Mouse (Mus musculus) limb, embryonic 14.5 days (tissue): ENCODE data around the gene Spag6. TPM values are rescaled to one million over a fixed set of nuclear protein-coding genes. Genes with fewer than 3 reads are reported as not detected.

Experiments
- ATAC-seq: fragments of 200-750 bp; cut with Nextera tagmentation; 2 replicates; pipeline ENCODE4 v1.8.0; 2017; ENCODE audit warnings: low read depth, moderate number of reproducible peaks, moderate TSS enrichment; ENCODE audit not compliant: low FRiP score
- DNase-seq: peaks from one replicate; pipeline ENCODE4 v3.0.0-alpha.2; 2015; ENCODE audit warnings: low spot score
- H3K27ac ChIP-seq: fragments of 300-500 bp; sonication (generic); replicated peaks from 2 replicates; pipeline ENCODE4 v1.5.1; 2014; ENCODE audit warnings: low read depth, mild to moderate bottlenecking, low read length, moderate library complexity, mixed read lengths
- H3K27me3 ChIP-seq: fragments of 300-500 bp; sonication (generic); 2 replicates; pipeline ENCODE4 v1.6.1; 2014; ENCODE audit warnings: low read length, mixed read lengths; ENCODE audit not compliant: control insufficient read depth, insufficient read depth
- H3K36me3 ChIP-seq: fragments of 300-500 bp; sonication (generic); 2 replicates; pipeline ENCODE4 v1.6.1; 2014; ENCODE audit warnings: mild to moderate bottlenecking, low read length, moderate library complexity, mixed read lengths; ENCODE audit not compliant: control insufficient read depth, insufficient read depth
- H3K4me1 ChIP-seq: fragments of 300-500 bp; sonication (generic); 2 replicates; pipeline ENCODE4 v1.6.1; 2014; ENCODE audit warnings: antibody characterized with exemption, low read length, mixed read lengths; ENCODE audit not compliant: control insufficient read depth, insufficient read depth
- H3K4me2 ChIP-seq: fragments of 300-500 bp; sonication (generic); replicated peaks from 2 replicates; pipeline ENCODE4 v1.6.1; 2014; ENCODE audit warnings: low read depth, mild to moderate bottlenecking, low read length, moderate library complexity; ENCODE audit not compliant: severe bottlenecking
- H3K4me3 ChIP-seq: fragments of 300-500 bp; sonication (generic); replicated peaks from 2 replicates; pipeline ENCODE4 v1.5.1; 2014; ENCODE audit warnings: low read length
- H3K9ac ChIP-seq: fragments of 300-500 bp; sonication (generic); 2 replicates; pipeline ENCODE4 v1.6.1; 2014; ENCODE audit warnings: mild to moderate bottlenecking, low read depth, low read length, moderate library complexity; ENCODE audit not compliant: severe bottlenecking
- H3K9me3 ChIP-seq: fragments of 300-500 bp; sonication (generic); 2 replicates; pipeline ENCODE4 v1.6.1; 2016; ENCODE audit warnings: low read length; ENCODE audit not compliant: control insufficient read depth
- POLR2A ChIP-seq: fragments of 200-500 bp; IDR thresholded peaks from 2 replicates; pipeline ENCODE4 v1.8.0; 2012; ENCODE audit warnings: inconsistent platforms, mild to moderate bottlenecking, moderate library complexity, borderline replicate concordance; ENCODE audit not compliant: insufficient read depth, insufficient read length; ENCODE audit errors: extremely low read depth
- WGBS: fragments of 180-500 bp; shearing (Covaris S2); extraction: QIAGEN DNeasy Blood & Tissue Kit; methylation state at CpG from one replicate; pipeline ENCODE4 v1.1.7; 2014; 5-methylcytosine and 5-hydroxymethylcytosine counted together
- polyA plus RNA-seq, 2 experiments: library from polyadenylated mRNA; depleted of rRNA in 1 of 2; stranded (reverse) in 1 of 2; unstranded in 1 of 2; fragments of >200 nt; fragmentation: Nextera tagmentation in 1 of 2; extraction: Ambion mirVana in 1 of 2; gene quantifications; 2 replicates each; pipeline versions ENCODE4 v1.2.1 to v1.2.3; 2012 to 2014

Gene Spag6
- polyA plus RNA-seq, 2 experiments, result 0.48 TPM; not detected in 1

- Histone ChIP-seq H3K9ac (0 out of 2 replicates have a peak overlapping the region, but pooled peaks have one; percentile 26), H3K27ac (no peak overlapping the region), H3K4me3 (peak overlapping the region; percentile 39), H3K4me1 (peaks cover 19% of the 10 kb centered on the region), H3K36me3 (no peaks in the 10 kb centered on the region), H3K4me2 (peak overlapping the region; percentile 74), H3K9me3 (no peaks in the 10 kb centered on the region), H3K27me3 (peaks cover 55% of the 10 kb centered on the region)
- DNase-seq (no peak), ATAC-seq (no peak)
- WGBS, result 11% methylated on average over 17 of the region's 17 CpGs
- TF ChIP-seq POLR2A, result no peak
These were observed 105.6 kb downstream of the Spag6 start for GRCm38 (mm10) chr2:18799265-18799965.

Other genes starting within 250 kb of the Spag6 start
- 116 and 146 TPM in 2 replicates for gene Commd3, start 21.6 kb upstream of the Spag6 start, polyA plus RNA-seq (2012; rRNA removed)
- gene Commd3, start 21.6 kb upstream of the Spag6 start, polyA plus RNA-seq (2014; fragmentation: Nextera tagmentation; extraction: Ambion mirVana), result 233 and 244 TPM in 2 replicates
- gene Bmi1, start 17.0 kb upstream of the Spag6 start, polyA plus RNA-seq (2012; rRNA removed), result 39.6 and 43.7 TPM in 2 replicates
- 28.5 and 34.0 TPM in 2 replicates for gene Bmi1, start 17.0 kb upstream of the Spag6 start, polyA plus RNA-seq (2014; fragmentation: Nextera tagmentation; extraction: Ambion mirVana)